8 mouse cellular contexts compared by ENCODE assay signal in genomic region chr3:36521073-36522060, GRCm38 (mm10). TPM values are rescaled to one million over a fixed set of nuclear protein-coding genes. Genes with fewer than 3 reads are reported as not detected.
DNase-seq lines count a peak whose midpoint lies in the region; ATAC-seq lines count a peak whose summit lies in the region.

Gm11549 (minus strand) TSS chr3:36521813.

- no peak within 1 kb of the TSS for H3K27ac ChIP-seq in heart, embryonic 11.5 days (ENCODE audit: low read depth, low read length)
- no peak within 1 kb of the TSS for H3K27ac ChIP-seq in embryonic facial prominence, embryonic 11.5 days (replicated peaks; ENCODE audit: low read depth, low read length)
- no peak within 1 kb of the TSS for H3K27ac ChIP-seq in liver, embryonic 13.5 days
- H3K27ac ChIP-seq in stomach, embryonic 14.5 days (ENCODE audit: low read length), result no peak within 1 kb of the TSS

- peaks cover 19% of the 10 kb centered on the region for H3K27me3 ChIP-seq in heart, embryonic 11.5 days (ENCODE audit: control insufficient read depth, insufficient read depth, low read length)
- H3K27me3 ChIP-seq in embryonic facial prominence, embryonic 11.5 days (ENCODE audit: control insufficient read depth, insufficient read depth, low read length), result peaks cover 17% of the 10 kb centered on the region
- H3K27me3 ChIP-seq in liver, embryonic 13.5 days, result peaks cover 40% of the 10 kb centered on the region
- peaks cover 7% of the 10 kb centered on the region; the same call in 1 of the 2 replicates for H3K27me3 ChIP-seq in stomach, embryonic 14.5 days (ENCODE audit: control insufficient read depth, insufficient read depth, low read length)

- H3K4me2 ChIP-seq in heart, embryonic 11.5 days, result peak within 1 kb of the TSS; percentile 97
- peak within 1 kb of the TSS; percentile 91 for H3K4me2 ChIP-seq in embryonic facial prominence, embryonic 11.5 days (ENCODE audit: low read depth, low read length)
- H3K4me2 ChIP-seq in liver, embryonic 13.5 days, result peak within 1 kb of the TSS; percentile 56
- peak within 1 kb of the TSS; percentile 88 for H3K4me2 ChIP-seq in stomach, embryonic 14.5 days (replicated peaks; ENCODE audit: low read depth, low read length)

- H3K9me3 ChIP-seq in heart, embryonic 11.5 days (replicated peaks; ENCODE audit: control insufficient read depth, low read length), result no peaks in the 10 kb centered on the region
- no peaks in the 10 kb centered on the region for H3K9me3 ChIP-seq in embryonic facial prominence, embryonic 11.5 days (replicated peaks; ENCODE audit: control insufficient read depth, low read length)
- no peaks in the 10 kb centered on the region for H3K9me3 ChIP-seq in liver, embryonic 13.5 days (replicated peaks)
- no peaks in the 10 kb centered on the region for H3K9me3 ChIP-seq in stomach, embryonic 14.5 days (ENCODE audit: control insufficient read depth, low read depth, low read length)

- 1% methylated on average over 51 of the region's 51 CpGs for WGBS in heart, embryonic 11.5 days (ENCODE audit: insufficient replicate concordance)
- WGBS in embryonic facial prominence, embryonic 11.5 days, result 1% methylated on average over 51 of the region's 51 CpGs
- 2% methylated on average over 51 of the region's 51 CpGs for WGBS in liver, embryonic 13.5 days (ENCODE audit: insufficient replicate concordance)
- 1% methylated on average over 51 of the region's 51 CpGs for WGBS in stomach, embryonic 14.5 days

- H3K4me3 ChIP-seq in heart, embryonic 11.5 days (ENCODE audit: low read depth, low read length), result peak within 1 kb of the TSS; percentile 55
- H3K4me3 ChIP-seq in embryonic facial prominence, embryonic 11.5 days (ENCODE audit: low read depth, low read length), result peak within 1 kb of the TSS; percentile 44
- peak within 1 kb of the TSS; percentile 40 for H3K4me3 ChIP-seq in liver, embryonic 13.5 days (replicated peaks)
- peak within 1 kb of the TSS; percentile 42 for H3K4me3 ChIP-seq in stomach, embryonic 14.5 days (ENCODE audit: low read depth, low read length)

- no peaks in the 10 kb centered on the region for H3K4me1 ChIP-seq in heart, embryonic 11.5 days (ENCODE audit: control insufficient read depth, insufficient read depth, low read length)
- no peaks in the 10 kb centered on the region for H3K4me1 ChIP-seq in embryonic facial prominence, embryonic 11.5 days (ENCODE audit: control insufficient read depth, insufficient read depth, low read length)
- 0 out of 2 replicates have a peak, but pooled peaks cover 6% of the 10 kb centered on the region for H3K4me1 ChIP-seq in liver, embryonic 13.5 days (replicated peaks)
- 0 out of 2 replicates have a peak, but pooled peaks cover 5% of the 10 kb centered on the region for H3K4me1 ChIP-seq in stomach, embryonic 14.5 days (ENCODE audit: control insufficient read depth, insufficient read depth, low read length)

- ATAC-seq in heart, embryonic 11.5 days (replicated peaks; ENCODE audit: insufficient number of reproducible peaks, low FRiP score, low TSS enrichment), result no peak
- ATAC-seq in embryonic facial prominence, embryonic 11.5 days (replicated peaks; ENCODE audit: insufficient number of reproducible peaks, low FRiP score, low TSS enrichment, low read depth), result 0 out of 2 replicates have a peak, but pooled peaks have one; percentile 14
- peak; percentile 37 to 39; a peak in 2 of 4 replicates for ATAC-seq in hematopoietic stem cell, adult 5-6 weeks (replicated peaks in 1 of 2; ENCODE audit: insufficient read depth in 1 of 2, low FRiP score in 2 of 2, low TSS enrichment in 1 of 2, low read depth in 1 of 2, poor library complexity in 2 of 2, severe bottlenecking in 2 of 2)
- ATAC-seq in liver, embryonic 13.5 days (ENCODE audit: low read depth), result no peak
- peak; percentile 65; the same call in 1 of the 2 replicates for ATAC-seq in stomach, embryonic 14.5 days (ENCODE audit: insufficient number of reproducible peaks, insufficient read depth, low FRiP score, low read depth)

- H3K36me3 ChIP-seq in heart, embryonic 11.5 days (ENCODE audit: control insufficient read depth, insufficient read depth, low read length), result no peaks in the 10 kb centered on the region
- H3K36me3 ChIP-seq in embryonic facial prominence, embryonic 11.5 days (replicated peaks; ENCODE audit: control insufficient read depth, insufficient read depth, low read depth, low read length), result no peaks in the 10 kb centered on the region
- H3K36me3 ChIP-seq in liver, embryonic 13.5 days, result no peaks in the 10 kb centered on the region
- H3K36me3 ChIP-seq in stomach, embryonic 14.5 days (ENCODE audit: control insufficient read depth, insufficient read depth, low read length), result no peaks in the 10 kb centered on the region

- intact Hi-C loops in heart, postnatal 36 days (cut with DNase I), result no loop called here

- peak within 1 kb of the TSS; percentile 58 for H3K9ac ChIP-seq in heart, embryonic 11.5 days (ENCODE audit: low read depth, low read length)
- H3K9ac ChIP-seq in embryonic facial prominence, embryonic 11.5 days (replicated peaks; ENCODE audit: low read length), result peak within 1 kb of the TSS; percentile 48
- H3K9ac ChIP-seq in liver, embryonic 13.5 days, result peak within 1 kb of the TSS; percentile 33; the same call in 1 of the 2 replicates
- H3K9ac ChIP-seq in stomach, embryonic 14.5 days (replicated peaks; ENCODE audit: low read depth, low read length), result 0 out of 2 replicates have a peak within 1 kb of the TSS, but pooled peaks have one; percentile 7

- no peak for DNase-seq in heart, postnatal 36 days
- peak; percentile 57 for DNase-seq in Muller cell, postnatal 12 days (ENCODE audit: inconsistent ontology term)
- peak; percentile 49 for DNase-seq in embryonic facial prominence, embryonic 11.5 days (ENCODE audit: low spot score)
- DNase-seq in liver, embryonic 13.5 days, result no peak
- DNase-seq in spleen, adult 18-20 months, result no peak

RNA-seq across cellular contexts. Expression of gene Gm11549, which starts in this region (rescaled TPM):
- polyA plus RNA-seq in heart, embryonic 11.5 days (2014; fragmentation: Nextera tagmentation; extraction: Ambion mirVana), result 0.14 and 0.16 TPM in 2 replicates
- not detected for total RNA-seq in heart, postnatal 36 days (2021)
- 0.10 and 0.26 TPM in 2 replicates for polyA plus RNA-seq in embryonic facial prominence, embryonic 11.5 days (2014; fragmentation: Nextera tagmentation; extraction: Ambion mirVana)
- not detected in 2 replicates for total RNA-seq in hematopoietic stem cell, adult 5-6 weeks (2017)
- polyA plus RNA-seq in liver, embryonic 13.5 days (2015; fragmentation: Nextera tagmentation; extraction: Ambion mirVana), result not detected in 2 replicates
- 0.28 and 0.30 TPM in 2 replicates for polyA plus RNA-seq in stomach, embryonic 14.5 days (2014; fragmentation: Nextera tagmentation; extraction: Ambion mirVana)

Comparison
In these comparisons a context has a peak if more than half of its experiments do, and no peak if none do; other contexts are left out.
1. Peak in DNase-seq, ATAC-seq, H3K4me3 ChIP-seq, H3K9ac ChIP-seq and H3K4me2 ChIP-seq in embryonic facial prominence, embryonic 11.5 days; RNA of the gene not detected or under 1 TPM.
2. Peak in ATAC-seq in hematopoietic stem cell, adult 5-6 weeks; RNA of the gene not detected or under 1 TPM.
3. Peak in ATAC-seq, H3K4me3 ChIP-seq, H3K9ac ChIP-seq and H3K4me2 ChIP-seq in stomach, embryonic 14.5 days; RNA of the gene not detected or under 1 TPM.
4. H3K9ac ChIP-seq: peak in every context shown above with its lines; median percentile 58 in heart, embryonic 11.5 days; 48 in embryonic facial prominence, embryonic 11.5 days; 33 in liver, embryonic 13.5 days; 7 in stomach, embryonic 14.5 days.